Mouse (Mus musculus) liver, adult 2 months (tissue): ENCODE measurements around the gene Sept10.

Experiments
- CTCF ChIP-seq: fragments of 200-500 bp; IDR thresholded peaks from 2 replicates; pipeline ENCODE4 v1.5.1; 2011; ENCODE audit warnings: low read depth, low read length, control low read depth
- POLR2A ChIP-seq: fragments of 200-500 bp; IDR thresholded peaks from 2 replicates; pipeline ENCODE4 v1.6.1; 2011; ENCODE audit warnings: low read length, control low read depth; ENCODE audit not compliant: insufficient read depth; ENCODE audit errors: extremely low read depth

DNA sequence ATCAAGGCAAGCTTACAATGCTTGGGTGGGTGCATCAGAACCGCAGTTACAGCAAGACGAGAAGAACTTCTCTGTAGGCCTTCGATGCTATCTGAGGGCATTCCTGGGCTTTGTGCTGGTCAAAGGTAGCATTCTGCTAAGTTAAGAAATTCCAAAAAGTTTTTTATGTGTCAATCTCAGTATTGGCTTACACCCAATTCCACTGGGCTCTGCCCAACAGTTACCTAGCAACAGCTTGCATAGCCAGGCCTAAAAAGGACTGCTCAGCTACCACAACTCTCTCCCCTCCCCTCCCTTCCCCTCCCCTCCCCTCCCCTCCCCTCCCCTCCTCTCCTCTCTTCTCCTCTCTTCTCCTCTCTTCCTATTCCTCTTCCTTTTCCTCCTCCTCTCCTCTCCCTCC, 40.0 kb upstream of the Sept10 start:
- TF ChIP-seq CTCF = no peak
- TF ChIP-seq POLR2A = no peak
